Mouse (Mus musculus) bone marrow macrophage, adult 2 months (primary cell): Measurements from ENCODE around the gene Snap29.

Source experiments
- CTCF ChIP-seq: IDR thresholded peaks from 2 replicates; pipeline ENCODE4 v1.5.1; 2012; ENCODE audit warnings: low read depth, mild to moderate bottlenecking, low read length, moderate library complexity
- POLR2A ChIP-seq: IDR thresholded peaks from 2 replicates; pipeline ENCODE4 v1.6.1; 2012; ENCODE audit warnings: mild to moderate bottlenecking, low read depth, low read length, borderline replicate concordance

DNA sequence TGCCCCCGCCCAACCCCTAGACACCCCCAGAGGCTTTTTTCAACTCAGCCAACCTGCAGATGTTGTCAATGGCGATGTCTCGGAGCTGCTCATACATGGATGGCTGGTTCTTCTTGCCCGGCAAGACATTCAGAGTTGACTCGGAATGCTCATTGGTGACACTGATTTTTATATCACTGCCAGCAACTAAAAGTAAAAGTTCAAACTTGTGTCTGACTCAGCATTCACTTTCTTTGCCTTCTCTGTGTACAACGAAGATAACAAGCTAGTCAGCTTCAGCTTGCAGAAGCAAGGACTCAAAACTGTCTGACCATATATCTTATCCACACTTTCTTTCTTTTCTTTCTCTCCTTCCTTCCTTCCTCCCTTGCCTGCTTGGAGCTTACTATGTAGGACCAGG is 49.8 kb upstream of the Snap29 start:
- TF ChIP-seq POLR2A (no peak), CTCF (no peak)
